In the genomic region with DNA sequence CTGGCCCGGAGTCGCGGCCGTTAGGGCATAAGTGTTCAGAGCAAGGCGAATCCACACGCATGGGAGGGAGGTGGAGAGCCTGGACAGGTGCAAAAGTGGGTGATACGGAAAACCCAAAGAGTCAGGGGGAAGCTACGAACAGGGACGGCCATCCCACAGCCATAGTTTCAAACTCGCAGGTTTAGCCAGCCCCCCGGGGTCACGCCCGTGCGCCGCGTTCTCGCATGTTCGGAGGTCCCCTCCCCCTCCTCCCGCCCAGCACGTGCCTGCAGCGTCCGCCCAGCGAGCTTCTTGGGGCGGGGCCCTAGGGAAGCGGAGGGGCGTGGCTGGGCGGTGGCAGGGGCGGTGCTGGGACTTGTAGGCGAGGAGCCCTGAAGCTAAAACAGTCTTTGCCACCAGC, we compare ENCODE assay signal across 8 mouse cellular contexts. TPM values are rescaled to one million over a fixed set of nuclear protein-coding genes. Genes with fewer than 3 reads are reported as not detected.
DNase-seq lines count a peak whose midpoint lies in the region; ATAC-seq lines count a peak whose summit lies in the region.

No protein-coding gene starts in this region.

- H3K4me1 ChIP-seq in intestine, embryonic 16.5 days (ENCODE audit: control insufficient read depth, insufficient read depth, low read length): peaks cover 36% of the 10 kb centered on the region
- peaks cover 53% of the 10 kb centered on the region for H3K4me1 ChIP-seq in midbrain, embryonic 10.5 days

- peak overlapping the region; percentile 78 for H3K4me2 ChIP-seq in intestine, embryonic 16.5 days (ENCODE audit: low read depth, low read length)

- H3K9ac ChIP-seq in intestine, embryonic 16.5 days (ENCODE audit: low read depth, low read length): peak overlapping the region; percentile 66

- ATAC-seq in intestine, embryonic 16.5 days: peak; percentile 80

- H3K27ac ChIP-seq in intestine, embryonic 16.5 days (ENCODE audit: low read length): no peak overlapping the region
- peak overlapping the region; percentile 80 for H3K27ac ChIP-seq in midbrain, embryonic 10.5 days (replicated peaks)

- H3K9me3 ChIP-seq in intestine, embryonic 16.5 days (ENCODE audit: control insufficient read depth, low read length): no peaks in the 10 kb centered on the region
- no peaks in the 10 kb centered on the region for H3K9me3 ChIP-seq in midbrain, embryonic 10.5 days (replicated peaks)

- under 1% methylated on average over 29 of the region's 29 CpGs for WGBS in intestine, embryonic 16.5 days
- under 1% methylated on average over 28 of the region's 29 CpGs for WGBS in midbrain, embryonic 10.5 days

- intact Hi-C loops in gastrocnemius, postnatal 36 days (cut with DNase I): no loop called here
- intact Hi-C loops in left cerebral cortex, postnatal 36 days (cut with DNase I): loop anchor here (10.0 kb wide), 1 partner anchor 65 kb away; no protein-coding TSS in a partner anchor

- no peaks in the 10 kb centered on the region for H3K27me3 ChIP-seq in intestine, embryonic 16.5 days (replicated peaks; ENCODE audit: control insufficient read depth, insufficient read depth, low read length)
- H3K27me3 ChIP-seq in midbrain, embryonic 10.5 days (ENCODE audit: low read depth, poor library complexity, severe bottlenecking): peaks cover 45% of the 10 kb centered on the region

- DNase-seq in adrenal gland, adult (ENCODE audit: inconsistent age in 2 of 2, low spot score in 1 of 2): peak; percentile 94 to 97
- peak; percentile 96 for DNase-seq in embryo, embryonic 11 days
- DNase-seq in gastrocnemius, postnatal 36 days: peak; percentile 78 to 86
- peak; percentile 75 to 77 for DNase-seq in left cerebral cortex, postnatal 36 days (ENCODE audit: low spot score in 2 of 2)
- peak; percentile 89 for DNase-seq in midbrain, embryonic 10.5 days (ENCODE audit: low spot score)
- DNase-seq in right cerebral cortex, postnatal 36 days (ENCODE audit: low spot score in 2 of 2): peak; percentile 73 to 77
- peak; percentile 82 to 93 for DNase-seq in urinary bladder, postnatal 4 days (ENCODE audit: low spot score in 2 of 2)

- peaks cover 5% of the 10 kb centered on the region; the same call in 1 of the 2 replicates for H3K36me3 ChIP-seq in intestine, embryonic 16.5 days (ENCODE audit: control insufficient read depth, insufficient read depth, low read length)
- H3K36me3 ChIP-seq in midbrain, embryonic 10.5 days: peaks cover 34% of the 10 kb centered on the region

- H3K4me3 ChIP-seq in intestine, embryonic 16.5 days (ENCODE audit: low read length): peak overlapping the region; percentile 48
- H3K4me3 ChIP-seq in midbrain, embryonic 10.5 days: peak overlapping the region; percentile 56

RNA-seq across cellular contexts. Expression of gene Rbm38, which starts 0.5 kb away (rescaled TPM):
- 100 to 1,000 TPM; 180 to 220 TPM for total RNA-seq in gastrocnemius, postnatal 36 days (2021)
- 62.6 and 64.6 TPM in 2 replicates for polyA plus RNA-seq in intestine, embryonic 16.5 days (2015; fragmentation: Nextera tagmentation; extraction: Ambion mirVana)
- 1 to 10 TPM; 3.0 to 3.6 TPM for total RNA-seq in left cerebral cortex, postnatal 36 days (2021)
- 94.6 and 107 TPM in 2 replicates for polyA plus RNA-seq in midbrain, embryonic 10.5 days (2016; fragmentation: Nextera tagmentation; extraction: Ambion mirVana)

RNA-seq across cellular contexts. Expression of gene Rae1, which starts 19.9 kb away (rescaled TPM):
- total RNA-seq in gastrocnemius, postnatal 36 days (2021): 10 to 100 TPM; 11.4 to 12.8 TPM
- polyA plus RNA-seq in intestine, embryonic 16.5 days (2015; fragmentation: Nextera tagmentation; extraction: Ambion mirVana): 110 and 117 TPM in 2 replicates
- 10 to 100 TPM; 57.9 to 58.8 TPM for total RNA-seq in left cerebral cortex, postnatal 36 days (2021)
- polyA plus RNA-seq in midbrain, embryonic 10.5 days (2016; fragmentation: Nextera tagmentation; extraction: Ambion mirVana): 155 and 169 TPM in 2 replicates

RNA-seq across cellular contexts. Expression of gene Spo11, which starts 42.3 kb away (rescaled TPM):
- total RNA-seq in gastrocnemius, postnatal 36 days (2021): under 1 TPM in 1 of 2 experiments, not detected in 1; 0.51 TPM
- polyA plus RNA-seq in intestine, embryonic 16.5 days (2015; fragmentation: Nextera tagmentation; extraction: Ambion mirVana): 0.04 and 0.11 TPM in 2 replicates
- total RNA-seq in left cerebral cortex, postnatal 36 days (2021): under 1 TPM; 0.17 to 0.70 TPM
- polyA plus RNA-seq in midbrain, embryonic 10.5 days (2016; fragmentation: Nextera tagmentation; extraction: Ambion mirVana): 0.20 and 0.40 TPM in 2 replicates

Comparison
In these comparisons a context has a peak if more than half of its experiments do, and no peak if none do; other contexts are left out.
1. RNA of gene Rbm38, which starts 0.5 kb away (total RNA-seq): 180 to 220 TPM in gastrocnemius, postnatal 36 days; 3.0 to 3.6 TPM in left cerebral cortex, postnatal 36 days; every median in the first group is over 10 times any median in the second.
2. RNA of gene Rae1, which starts 19.9 kb away (total RNA-seq): 57.9 to 58.8 TPM in left cerebral cortex, postnatal 36 days; 11.4 to 12.8 TPM in gastrocnemius, postnatal 36 days; every median in the first group is over 4 times any median in the second.
3. Peak in every context shown above with its lines, with median percentiles within 50 percentile points of each other: DNase-seq.